Mouse (Mus musculus): ENCODE measurements around the gene Tdrkh. TPM values are rescaled to one million over a fixed set of nuclear protein-coding genes. Genes with fewer than 3 reads are reported as not detected.
A peak's percentile ranks its signal among the peaks of the same experiment; 100 is the strongest.

The Tdrkh gene
- total RNA-seq, 2 experiments from 2014 or later: 35.2 to 36.7 TPM

- DNase-seq (ENCODE audit: low spot score in 2 of 2): no peak
- intact Hi-C loops (cut with DNase I): no loop called here
Measured at GRCm38 (mm10) chr3:94480291-94480884, 67.3 kb downstream of the Tdrkh start, which contains the start of gene Riiad1. Gene Riiad1 (minus strand): TSS chr3:94480341.

GRCm38 (mm10) chr3:94481429-94481828, 68.4 kb downstream of the Tdrkh start:
- no peak for DNase-seq (ENCODE audit: low spot score in 2 of 2)
- intact Hi-C loops (cut with DNase I): no loop called here

GRCm38 (mm10) chr3:94482764-94483385, 69.8 kb downstream of the Tdrkh start:
- DNase-seq (ENCODE audit: low spot score in 2 of 2): no peak
- intact Hi-C loops (cut with DNase I): no loop called here

GRCm38 (mm10) chr3:94483790-94484439, 70.8 kb downstream of the Tdrkh start:
- intact Hi-C loops (cut with DNase I): loop anchor here (2.0 kb wide), 1 partner anchor 19 kb away; no protein-coding TSS in a partner anchor

More at GRCm38 (mm10) chr3:94483790-94484439, 70.8 kb downstream of the Tdrkh start:
- peak; percentile 95 for DNase-seq (ENCODE audit: low spot score in 2 of 2)

Other genes starting within 250 kb of the Tdrkh start
- gene Gm10696, start 235.1 kb upstream of the Tdrkh start, total RNA-seq (2021): not detected
- not detected for gene Gm5286, start 216.6 kb upstream of the Tdrkh start, total RNA-seq (2021)
- not detected for gene Gm4778, start 149.2 kb upstream of the Tdrkh start, total RNA-seq (2021)
- 10 to 100 TPM; 19.4 to 22.0 TPM for gene Them4, start 103.2 kb upstream of the Tdrkh start, total RNA-seq (2021)
- not detected for gene Them5, start 71.2 kb upstream of the Tdrkh start, total RNA-seq (2021)
- under 1 TPM; 0.32 to 0.82 TPM for gene C2cd4d, start 50.8 kb upstream of the Tdrkh start, total RNA-seq (2021)
- gene Rorc, start 40.5 kb upstream of the Tdrkh start, total RNA-seq (2021): 1 to 10 TPM in 1 of 2 experiments, under 1 TPM in 1; 0.59 to 1.0 TPM
- under 1 TPM; 0.72 to 0.97 TPM for gene Lingo4, start 14.8 kb upstream of the Tdrkh start, total RNA-seq (2021)
- 10 to 100 TPM; 34.1 to 42.3 TPM for gene Mrpl9, start 30.0 kb downstream of the Tdrkh start, total RNA-seq (2021)
- not detected for gene Oaz3, start 30.6 kb downstream of the Tdrkh start, total RNA-seq (2021)
- gene Celf3, start 65.0 kb downstream of the Tdrkh start, total RNA-seq (2021): 100 to 1,000 TPM; 141 to 163 TPM
- gene Riiad1, start 67.1 kb downstream of the Tdrkh start, total RNA-seq (2021): 1 to 10 TPM; 4.5 to 5.7 TPM
- 100 to 1,000 TPM in 1 of 2 experiments, 10 to 100 TPM in 1; 92.3 to 102 TPM for gene Snx27, start 169.4 kb downstream of the Tdrkh start, total RNA-seq (2021)
- not detected for gene Gm10972, start 229.8 kb downstream of the Tdrkh start, total RNA-seq (2021)
- gene Tuft1, start 245.6 kb downstream of the Tdrkh start, total RNA-seq (2021): 1 to 10 TPM; 1.2 to 1.3 TPM

Measured in left cerebral cortex, postnatal 36 days (tissue).